Mouse (Mus musculus) gastrocnemius, adult 18-20 months (tissue): Measurements from ENCODE around the gene Kantr. TPM values are rescaled to one million over a fixed set of nuclear protein-coding genes. Genes with fewer than 3 reads are reported as not detected.

Experiments used
- DNase-seq: peaks from one replicate; pipeline ENCODE4 v3.0.0; 2021; ENCODE audit warnings: low spot score
- total RNA-seq, 2 experiments: library from RNA; stranded (reverse); gene quantifications; 2 replicates each; pipeline ENCODE4 v1.2.3; 2021

Gene Kantr
- total RNA-seq, 2 experiments from 2014 or later, result 1.1 to 1.3 TPM

GRCm38 (mm10) chrX:152284746-152285145, 42.5 kb downstream of the Kantr start:
- DNase-seq, result no peak

DNA sequence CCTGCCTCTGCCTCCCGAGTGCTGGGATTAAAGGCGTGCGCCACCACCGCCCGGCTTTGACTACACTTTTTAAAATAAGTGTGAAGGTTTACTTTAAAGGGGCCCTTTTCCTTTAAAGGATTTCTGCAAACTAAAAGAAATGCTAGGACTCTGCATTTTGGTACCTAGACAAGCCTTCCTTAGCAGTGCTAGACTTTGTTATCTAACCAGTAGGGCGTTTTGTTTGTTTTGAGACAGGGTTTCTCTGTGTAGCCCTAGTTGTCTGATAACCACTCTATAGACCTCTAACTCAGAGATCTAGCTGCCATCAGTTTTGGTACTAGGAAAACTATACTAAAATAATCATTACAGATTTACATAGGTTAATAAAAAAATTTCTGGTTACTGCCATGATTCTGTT, 47.9 kb downstream of the Kantr start:
- DNase-seq, result no peak

DNA sequence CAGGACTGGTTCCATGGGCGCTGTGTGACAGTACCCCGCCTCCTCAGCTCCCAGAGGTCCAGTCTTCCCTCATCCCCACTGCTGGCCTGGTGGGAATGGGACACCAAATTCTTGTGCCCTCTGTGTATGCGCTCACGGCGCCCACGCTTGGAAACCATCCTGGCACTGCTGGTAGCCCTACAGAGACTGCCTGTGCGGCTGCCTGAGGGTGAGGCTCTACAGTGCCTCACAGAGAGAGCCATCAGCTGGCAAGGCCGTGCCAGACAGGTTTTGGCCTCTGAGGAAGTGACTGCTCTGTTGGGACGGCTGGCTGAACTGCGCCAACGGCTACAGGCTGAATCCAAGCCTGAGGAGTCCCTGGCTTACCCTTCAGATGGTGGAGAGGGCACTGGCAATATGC, 56.1 kb downstream of the Kantr start:
- no peak for DNase-seq

Other genes with a start within 250 kb of the Kantr start
- gene Iqsec2, start 183.2 kb downstream of the Kantr start, total RNA-seq, result 10 to 100 TPM; 19.3 to 25.3 TPM
- 10 to 100 TPM; 19.7 to 26.2 TPM for gene Kdm5c, start 94.5 kb downstream of the Kantr start, total RNA-seq
- gene Tspyl2, start 14.9 kb upstream of the Kantr start, total RNA-seq, result 10 to 100 TPM; 11.2 to 13.7 TPM
- gene Gpr173, start 41.2 kb upstream of the Kantr start, total RNA-seq, result under 1 TPM; 0.16 to 0.31 TPM
- gene Cldn34a, start 235.8 kb upstream of the Kantr start, total RNA-seq, result not detected